Mouse (Mus musculus) hindbrain, embryonic 12.5 days (tissue): ENCODE measurements at regions not wholly inside any gene's neighbourhood (a gene's known extent, or its start where the extent isn't known, plus 50 kb on each side); places are given as distances from the start of the nearest gene placed in this dataset.
"Not testable (repeated sequence)": the region's sequence is repeated elsewhere in the genome, so short reads cannot be mapped to it uniquely, and the experiment has no call there.

Experiments used
- ATAC-seq: fragments of 200-750 bp; cut with Nextera tagmentation; 2 replicates; pipeline ENCODE4 v1.8.0; 2017; ENCODE audit warnings: moderate TSS enrichment; ENCODE audit not compliant: low FRiP score
- H3K27ac ChIP-seq: fragments of 300-500 bp; sonication (generic); 2 replicates; pipeline ENCODE4 v1.5.1; 2016; ENCODE audit warnings: mild to moderate bottlenecking
- H3K27me3 ChIP-seq: fragments of 300-500 bp; sonication (generic); 2 replicates; pipeline ENCODE4 v1.6.1; 2016; ENCODE audit warnings: mild to moderate bottlenecking
- H3K36me3 ChIP-seq: fragments of 300-500 bp; sonication (generic); 2 replicates; pipeline ENCODE4 v1.6.1; 2016; ENCODE audit warnings: mild to moderate bottlenecking
- H3K4me1 ChIP-seq: fragments of 300-500 bp; sonication (generic); 2 replicates; pipeline ENCODE4 v1.6.1; 2016
- H3K4me2 ChIP-seq: fragments of 300-500 bp; sonication (generic); replicated peaks from 2 replicates; pipeline ENCODE4 v1.6.1; 2016; ENCODE audit warnings: mild to moderate bottlenecking
- H3K4me3 ChIP-seq: fragments of 300-500 bp; sonication (generic); 2 replicates; pipeline ENCODE4 v1.5.1; 2016; ENCODE audit warnings: mild to moderate bottlenecking
- H3K9ac ChIP-seq: fragments of 300-500 bp; sonication (generic); 2 replicates; pipeline ENCODE4 v1.6.1; 2016; ENCODE audit warnings: mild to moderate bottlenecking, moderate library complexity
- H3K9me3 ChIP-seq: fragments of 300-500 bp; sonication (generic); replicated peaks from 2 replicates; pipeline ENCODE4 v1.6.1; 2016; ENCODE audit warnings: mild to moderate bottlenecking
- WGBS: fragments of 180-500 bp; shearing (Covaris S2); methylation state at CpG from one replicate; pipeline ENCODE4 v1.1.7; 2016; 5-methylcytosine and 5-hydroxymethylcytosine counted together

- H3K9me3 ChIP-seq, result no peaks in the 10 kb centered on the region
- no peaks in the 10 kb centered on the region for H3K4me1 ChIP-seq
- no peak overlapping the region for H3K27ac ChIP-seq
- H3K4me2 ChIP-seq, result no peak overlapping the region
- no peak overlapping the region for H3K9ac ChIP-seq
- H3K27me3 ChIP-seq, result no peaks in the 10 kb centered on the region
- no peak overlapping the region for H3K4me3 ChIP-seq
- 75% methylated on average over 3 of the region's 3 CpGs for WGBS
- no peak for ATAC-seq
- H3K36me3 ChIP-seq, result no peaks in the 10 kb centered on the region
These were observed 59.4 kb upstream of the Rhobtb1 start for GRCm38 (mm10) chr10:69091872-69092271.

- Histone ChIP-seq H3K4me1 (peaks cover 5% of the 10 kb centered on the region; the same call in 1 of the 2 replicates), H3K27me3 (no peaks in the 10 kb centered on the region), H3K9me3 (0 out of 2 replicates have a peak, but pooled peaks cover 4% of the 10 kb centered on the region), H3K4me2 (no peak overlapping the region), H3K4me3 (no peak overlapping the region), H3K9ac (no peak overlapping the region), H3K27ac (no peak overlapping the region), H3K36me3 (no peaks in the 10 kb centered on the region)
- no peak for ATAC-seq
- 87% methylated on average over 3 of the region's 3 CpGs for WGBS
These were observed 51.2 kb upstream of the Rhobtb1 start for GRCm38 (mm10) chr10:69100021-69100420.

- WGBS, result 86% methylated on average over 16 of the region's 16 CpGs
- not testable (repeated sequence) for H3K4me2 ChIP-seq, H3K4me1 ChIP-seq, ATAC-seq, H3K27ac ChIP-seq, H3K4me3 ChIP-seq, H3K27me3 ChIP-seq, H3K36me3 ChIP-seq, H3K9ac ChIP-seq, H3K9me3 ChIP-seq
These were observed 50.5 kb upstream of the Rhobtb1 start for GRCm38 (mm10) chr10:69100742-69101141.
